Mouse (Mus musculus): ENCODE data around the gene Gm20388. TPM values are rescaled to one million over a fixed set of nuclear protein-coding genes. Genes with fewer than 3 reads are reported as not detected.

The Gm20388 gene
- polyA plus RNA-seq, 1 experiment from 2014 or later: not detected

GRCm38 (mm10) chr8:120724816-120725575, 814.4 kb downstream of the Gm20388 start:
- 28% methylated on average over 17 of the region's 17 CpGs for WGBS
- Histone ChIP-seq H3K27ac (ENCODE audit: low read depth, low read length) (peak overlapping the region; percentile 84), H3K4me1 (replicated peaks; ENCODE audit: control insufficient read depth, insufficient read depth, low read length) (peaks cover 8% of the 10 kb centered on the region; the same call in 1 of the 2 replicates), H3K27me3 (replicated peaks; ENCODE audit: control insufficient read depth, insufficient read depth, low read length) (no peaks in the 10 kb centered on the region), H3K9me3 (ENCODE audit: control insufficient read depth) (no peaks in the 10 kb centered on the region), H3K4me2 (replicated peaks; ENCODE audit: low read depth) (peak overlapping the region; percentile 18; the same call in 1 of the 2 replicates), H3K9ac (ENCODE audit: low read depth, low read length) (no peak overlapping the region), H3K36me3 (ENCODE audit: control insufficient read depth, insufficient read depth) (no peaks in the 10 kb centered on the region), H3K4me3 (ENCODE audit: low read depth, low read length) (no peak overlapping the region)
- peak; percentile 79 for ATAC-seq
- peak; percentile 33 for TF ChIP-seq CTCF (IDR thresholded peaks at IDR 0.05; ENCODE audit: low read depth)

DNA sequence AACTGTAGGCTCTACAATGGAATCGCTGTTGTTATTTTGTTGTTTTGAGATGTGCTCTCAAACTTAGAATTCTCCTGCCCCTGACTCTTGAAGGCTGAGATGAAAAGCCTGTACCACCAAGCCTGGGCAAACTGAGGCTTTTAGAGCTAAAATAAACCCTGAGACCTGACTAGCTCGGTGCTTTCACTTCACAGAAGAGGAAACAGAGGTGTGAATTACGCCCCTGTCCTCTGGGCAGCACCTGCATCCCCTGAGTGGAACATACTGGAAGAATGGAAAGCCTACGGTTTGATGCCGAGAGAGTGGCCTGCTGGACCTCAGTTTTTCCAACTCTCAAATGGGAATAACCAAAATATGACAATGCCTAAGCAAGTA, 814.9 kb downstream of the Gm20388 start:
- no peaks in the 10 kb centered on the region for H3K27me3 ChIP-seq (replicated peaks; ENCODE audit: control insufficient read depth, insufficient read depth, low read length)
- H3K36me3 ChIP-seq (ENCODE audit: control insufficient read depth, insufficient read depth): no peaks in the 10 kb centered on the region
- no peaks in the 10 kb centered on the region for H3K9me3 ChIP-seq (ENCODE audit: control insufficient read depth)
- no peak for TF ChIP-seq CTCF (IDR thresholded peaks at IDR 0.05; ENCODE audit: low read depth)
- no peak overlapping the region for H3K9ac ChIP-seq (ENCODE audit: low read depth, low read length)
- ATAC-seq: no peak
- peaks cover 8% of the 10 kb centered on the region; the same call in 1 of the 2 replicates for H3K4me1 ChIP-seq (replicated peaks; ENCODE audit: control insufficient read depth, insufficient read depth, low read length)
- H3K4me2 ChIP-seq (replicated peaks; ENCODE audit: low read depth): no peak overlapping the region
- H3K27ac ChIP-seq (ENCODE audit: low read depth, low read length): peak overlapping the region; percentile 84
- no peak overlapping the region for H3K4me3 ChIP-seq (ENCODE audit: low read depth, low read length)
- WGBS: 62% methylated on average over 5 of the region's 5 CpGs

- H3K4me2 ChIP-seq (replicated peaks; ENCODE audit: low read depth): no peak overlapping the region
- H3K36me3 ChIP-seq (ENCODE audit: control insufficient read depth, insufficient read depth): no peaks in the 10 kb centered on the region
- no peaks in the 10 kb centered on the region for H3K9me3 ChIP-seq (ENCODE audit: control insufficient read depth)
- H3K27me3 ChIP-seq (replicated peaks; ENCODE audit: control insufficient read depth, insufficient read depth, low read length): no peaks in the 10 kb centered on the region
- ATAC-seq: no peak
- H3K4me3 ChIP-seq (ENCODE audit: low read depth, low read length): no peak overlapping the region
- no peak for TF ChIP-seq CTCF (IDR thresholded peaks at IDR 0.05; ENCODE audit: low read depth)
- H3K4me1 ChIP-seq (replicated peaks; ENCODE audit: control insufficient read depth, insufficient read depth, low read length): peaks cover 8% of the 10 kb centered on the region; the same call in 1 of the 2 replicates
- WGBS: 54% methylated on average over 5 of the region's 5 CpGs
- peak overlapping the region; percentile 84; the same call in 1 of the 2 replicates for H3K27ac ChIP-seq (ENCODE audit: low read depth, low read length)
- no peak overlapping the region for H3K9ac ChIP-seq (ENCODE audit: low read depth, low read length)
Observed at GRCm38 (mm10) chr8:120726051-120726450, 815.4 kb downstream of the Gm20388 start.

- H3K36me3 ChIP-seq (ENCODE audit: control insufficient read depth, insufficient read depth): no peaks in the 10 kb centered on the region
- H3K9me3 ChIP-seq (ENCODE audit: control insufficient read depth): no peaks in the 10 kb centered on the region
- 19% methylated on average over 9 of the region's 9 CpGs for WGBS
- peaks cover 8% of the 10 kb centered on the region; the same call in 1 of the 2 replicates for H3K4me1 ChIP-seq (replicated peaks; ENCODE audit: control insufficient read depth, insufficient read depth, low read length)
- ATAC-seq: peak; percentile 79
- no peak for TF ChIP-seq CTCF (IDR thresholded peaks at IDR 0.05; ENCODE audit: low read depth)
- H3K9ac ChIP-seq (ENCODE audit: low read depth, low read length): no peak overlapping the region
- H3K4me2 ChIP-seq (replicated peaks; ENCODE audit: low read depth): peak overlapping the region; percentile 33
- no peak overlapping the region for H3K4me3 ChIP-seq (ENCODE audit: low read depth, low read length)
- no peaks in the 10 kb centered on the region for H3K27me3 ChIP-seq (replicated peaks; ENCODE audit: control insufficient read depth, insufficient read depth, low read length)
- peak overlapping the region; percentile 76 for H3K27ac ChIP-seq (ENCODE audit: low read depth, low read length)
Observed at GRCm38 (mm10) chr8:120728488-120729160, 818.0 kb downstream of the Gm20388 start.

DNA sequence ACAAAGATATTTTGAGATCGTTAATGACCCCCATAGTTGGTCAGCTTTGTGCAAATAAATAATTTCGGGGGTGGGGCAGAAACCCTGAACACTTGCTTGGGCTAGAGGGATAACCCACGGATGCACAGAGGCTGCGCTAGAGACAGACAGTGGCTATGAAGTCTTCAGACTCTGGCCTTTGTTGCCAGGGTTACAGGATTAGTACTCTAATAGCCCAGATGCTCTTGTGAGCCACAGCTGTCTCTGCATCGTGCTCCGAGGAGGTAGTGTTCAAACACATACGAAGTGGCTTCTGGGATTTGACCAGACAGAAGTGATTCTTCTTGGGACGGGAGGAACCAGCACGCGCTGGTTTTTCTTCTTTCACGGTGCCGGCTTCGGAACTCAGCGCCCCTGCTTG, 820.9 kb downstream of the Gm20388 start:
- Histone ChIP-seq H3K36me3 (ENCODE audit: control insufficient read depth, insufficient read depth) (no peaks in the 10 kb centered on the region), H3K9me3 (ENCODE audit: control insufficient read depth) (no peaks in the 10 kb centered on the region), H3K9ac (ENCODE audit: low read depth, low read length) (no peak overlapping the region), H3K4me3 (ENCODE audit: low read depth, low read length) (no peak overlapping the region), H3K4me1 (replicated peaks; ENCODE audit: control insufficient read depth, insufficient read depth, low read length) (peaks cover 4% of the 10 kb centered on the region; the same call in 1 of the 2 replicates), H3K27ac (ENCODE audit: low read depth, low read length) (no peak overlapping the region), H3K27me3 (replicated peaks; ENCODE audit: control insufficient read depth, insufficient read depth, low read length) (no peaks in the 10 kb centered on the region), H3K4me2 (replicated peaks; ENCODE audit: low read depth) (no peak overlapping the region)
- WGBS: 61% methylated on average over 14 of the region's 14 CpGs
- no peak for TF ChIP-seq CTCF (IDR thresholded peaks at IDR 0.05; ENCODE audit: low read depth)
- no peak for ATAC-seq

DNA sequence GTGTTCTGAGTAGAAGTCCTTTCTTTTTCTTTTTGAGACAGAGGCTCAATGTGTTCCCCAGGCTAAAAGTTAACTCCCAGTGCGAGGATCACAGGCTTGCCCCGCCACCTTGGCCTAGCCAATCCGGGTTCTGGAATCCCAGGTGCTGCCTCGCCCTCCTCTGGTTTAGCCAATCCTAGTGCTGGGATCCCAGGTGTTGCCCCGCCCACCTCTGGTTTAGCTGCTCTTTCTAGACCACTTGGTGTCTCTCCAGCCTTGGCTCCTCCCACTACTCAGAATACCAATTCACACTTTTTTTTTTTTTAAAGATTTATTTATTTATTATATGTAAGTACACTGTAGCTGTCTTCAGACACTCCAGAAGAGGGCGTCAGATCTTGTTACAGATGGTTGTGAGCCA, 821.4 kb downstream of the Gm20388 start:
- no peaks in the 10 kb centered on the region for H3K27me3 ChIP-seq (replicated peaks; ENCODE audit: control insufficient read depth, insufficient read depth, low read length)
- H3K9me3 ChIP-seq (ENCODE audit: control insufficient read depth): no peaks in the 10 kb centered on the region
- H3K9ac ChIP-seq (ENCODE audit: low read depth, low read length): no peak overlapping the region
- no peaks in the 10 kb centered on the region for H3K36me3 ChIP-seq (ENCODE audit: control insufficient read depth, insufficient read depth)
- 77% methylated on average over 5 of the region's 6 CpGs for WGBS
- no peak for TF ChIP-seq CTCF (IDR thresholded peaks at IDR 0.05; ENCODE audit: low read depth)
- H3K4me2 ChIP-seq (replicated peaks; ENCODE audit: low read depth): no peak overlapping the region
- no peak for ATAC-seq
- H3K27ac ChIP-seq (ENCODE audit: low read depth, low read length): no peak overlapping the region
- no peak overlapping the region for H3K4me3 ChIP-seq (ENCODE audit: low read depth, low read length)
- H3K4me1 ChIP-seq (replicated peaks; ENCODE audit: control insufficient read depth, insufficient read depth, low read length): peaks cover 4% of the 10 kb centered on the region; the same call in 1 of the 2 replicates
